Mouse (Mus musculus) right cerebral cortex, adult 18-20 months (tissue): ENCODE results near the gene Pdik1l.
"Not testable (repeated sequence)": the region's sequence is repeated elsewhere in the genome, so short reads cannot be mapped to it uniquely, and the experiment has no call there.

Experiments
- DNase-seq: peaks from one replicate; pipeline ENCODE4 v3.0.0; 2022; ENCODE audit warnings: mixed read lengths

Gene Pdik1l

DNA sequence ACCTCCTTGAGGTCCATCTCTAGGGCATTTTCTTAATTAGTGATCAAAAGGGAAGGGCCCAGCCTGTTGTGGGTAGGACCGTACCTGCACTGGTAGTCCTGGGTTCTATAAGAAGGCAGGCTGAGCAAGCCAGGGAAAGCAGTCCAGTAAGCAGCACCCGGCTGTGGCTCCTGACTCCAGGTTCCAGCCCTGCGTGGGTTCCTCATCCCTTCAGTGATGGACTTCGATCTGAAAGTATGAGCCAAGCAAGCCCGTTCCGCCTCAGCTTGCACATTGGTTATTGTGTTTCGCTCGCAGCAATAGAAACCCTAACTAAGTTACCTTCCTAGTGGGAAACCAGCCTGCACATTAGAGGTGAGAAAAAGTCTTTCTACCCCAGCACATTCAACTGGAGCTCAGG lies 9.7 kb upstream of the Pdik1l start:
- DNase-seq: no peak

GRCm38 (mm10) chr4:134296523-134296922 lies 8.8 kb upstream of the Pdik1l start:
- DNase-seq: no peak

DNA sequence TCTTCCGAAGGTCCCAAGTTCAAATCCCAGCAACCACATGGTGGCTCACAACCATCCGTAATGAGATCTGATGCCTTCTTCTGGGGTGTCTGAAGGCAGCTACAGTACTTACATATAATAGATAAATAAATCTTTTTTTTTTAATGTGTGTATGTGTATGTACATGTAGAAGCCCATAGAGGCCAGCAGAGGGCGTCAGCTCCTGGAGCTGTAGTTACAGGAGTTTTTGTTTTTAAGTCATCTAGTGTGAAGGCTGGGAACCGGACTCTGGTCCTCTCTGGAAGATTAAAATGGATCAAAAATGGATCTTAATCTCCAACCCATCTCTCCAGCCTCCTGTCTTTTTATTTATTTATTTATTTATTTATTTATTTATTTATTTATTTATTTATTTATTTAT lies 8.4 kb upstream of the Pdik1l start:
- not testable (repeated sequence) for DNase-seq

DNA sequence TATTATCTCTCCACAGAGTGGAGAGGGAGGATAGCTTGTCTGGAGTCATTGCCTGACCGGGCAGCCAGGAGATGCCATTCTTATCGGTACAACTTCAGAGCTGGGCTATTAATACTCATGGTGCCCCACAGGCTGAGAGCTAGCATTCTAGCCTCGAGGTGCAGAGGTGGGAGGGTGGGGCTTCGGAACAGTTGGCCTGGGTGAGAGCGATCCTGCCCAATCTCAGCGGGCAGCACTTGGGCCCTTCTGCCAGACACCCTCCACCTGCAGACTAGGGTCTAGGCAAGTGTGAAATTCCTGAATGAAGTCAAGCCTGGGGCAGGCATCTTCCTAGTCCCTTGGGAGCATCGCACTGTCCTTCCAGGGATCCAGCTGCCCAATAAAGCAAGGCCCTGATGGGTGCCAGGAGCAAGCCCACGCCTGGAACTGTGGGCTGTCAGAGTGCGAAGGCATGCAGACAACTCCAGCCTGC lies 6.0 kb upstream of the Pdik1l start:
- DNase-seq: no peak

GRCm38 (mm10) chr4:134293061-134293691 lies 5.5 kb upstream of the Pdik1l start:
- no peak for DNase-seq

GRCm38 (mm10) chr4:134292067-134292466 lies 4.4 kb upstream of the Pdik1l start:
- peak; percentile 36 for DNase-seq

DNA sequence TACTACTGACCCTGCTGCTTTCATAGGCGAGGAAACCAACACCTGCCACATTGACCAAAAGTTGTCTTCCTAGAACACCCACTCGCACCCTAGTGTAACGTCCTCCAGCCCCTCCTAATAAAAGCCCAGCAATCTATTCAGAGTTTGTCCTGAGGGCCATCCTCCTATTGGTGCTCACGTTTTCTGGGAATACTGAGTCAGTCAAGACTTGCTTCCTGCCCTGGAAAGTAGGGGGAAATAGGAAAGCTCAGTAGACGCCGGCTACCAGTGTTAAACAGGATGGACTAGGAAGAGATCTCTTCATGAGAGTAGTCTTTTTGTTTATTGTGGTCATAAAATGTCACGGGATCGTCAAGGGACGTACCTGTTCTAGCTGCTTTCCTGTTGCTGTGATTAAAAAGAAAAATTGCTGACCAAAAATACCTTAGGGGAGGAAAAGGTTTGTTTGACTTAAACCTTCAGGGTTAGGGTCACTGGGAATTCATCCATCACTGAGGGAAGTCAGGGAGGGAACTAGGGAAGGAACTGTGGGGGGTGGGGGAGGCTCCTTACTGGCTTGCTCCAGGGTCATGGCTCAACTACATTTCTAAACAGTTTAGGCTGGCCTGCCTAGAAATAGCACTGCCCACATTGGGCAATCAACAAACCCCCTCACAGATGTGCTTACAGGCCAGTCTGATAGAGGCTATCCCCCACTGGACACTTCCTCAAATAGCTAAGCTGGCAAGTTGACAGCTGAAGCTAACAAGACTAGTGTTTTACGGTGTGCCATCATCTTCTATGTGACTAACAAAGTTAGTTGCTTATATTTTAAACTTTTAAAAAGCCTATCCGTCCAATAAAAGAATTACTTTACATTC lies 932 bp upstream of the Pdik1l start:
- DNase-seq: no peak

DNA sequence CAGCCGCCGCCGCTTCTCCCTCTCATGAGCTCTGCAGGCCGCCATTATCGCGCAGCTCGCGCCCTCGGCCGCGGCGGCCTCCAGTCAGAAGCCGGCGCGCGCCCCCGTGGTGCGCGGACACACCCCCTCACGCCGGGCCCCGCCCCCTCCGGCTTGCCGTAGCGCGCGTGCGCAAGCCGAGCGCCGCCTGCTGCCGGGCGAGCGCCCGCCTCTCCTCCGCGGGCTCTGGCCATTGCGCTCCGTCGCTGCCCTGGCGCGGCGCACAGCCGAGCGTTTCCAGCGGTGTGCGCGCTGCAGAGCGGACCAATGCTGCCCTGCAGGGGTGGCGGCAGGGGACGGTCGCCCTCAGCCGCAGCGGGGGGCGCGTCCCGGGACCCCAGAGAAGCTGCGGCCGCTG lies 529 bp downstream of the Pdik1l start:
- peak; percentile 96 for DNase-seq

- DNase-seq: peak; percentile 23
Observed at GRCm38 (mm10) chr4:134286226-134287167, 1.2 kb downstream of the Pdik1l start.

GRCm38 (mm10) chr4:134284942-134285341 lies 2.8 kb downstream of the Pdik1l start:
- DNase-seq: no peak

- DNase-seq: no peak
Observed at GRCm38 (mm10) chr4:134273417-134274345, 14.0 kb downstream of the Pdik1l start.

- DNase-seq: no peak
Observed at GRCm38 (mm10) chr4:134272731-134273416, 14.8 kb downstream of the Pdik1l start.

DNA sequence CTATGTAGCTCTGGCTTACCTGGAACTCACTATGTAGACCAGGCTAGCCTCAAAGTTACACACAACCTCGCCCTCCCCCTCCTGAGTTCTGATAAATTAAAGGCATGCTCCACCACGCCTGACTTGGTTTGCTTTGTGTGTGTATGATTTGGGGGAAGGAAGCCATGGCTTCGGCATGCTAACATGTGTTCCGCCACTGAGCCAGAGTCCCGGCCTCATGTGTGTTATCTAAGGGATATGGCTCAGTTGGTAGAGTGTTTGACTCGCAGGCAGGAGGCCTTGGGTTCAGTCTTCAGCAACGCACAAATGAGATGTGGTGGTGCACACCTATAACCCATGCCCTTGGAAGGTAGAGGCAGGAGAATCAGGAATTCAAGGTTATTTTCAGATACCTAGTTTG lies 15.7 kb downstream of the Pdik1l start:
- no peak for DNase-seq

GRCm38 (mm10) chr4:134269622-134270021 lies 18.1 kb downstream of the Pdik1l start:
- not testable (repeated sequence) for DNase-seq

DNA sequence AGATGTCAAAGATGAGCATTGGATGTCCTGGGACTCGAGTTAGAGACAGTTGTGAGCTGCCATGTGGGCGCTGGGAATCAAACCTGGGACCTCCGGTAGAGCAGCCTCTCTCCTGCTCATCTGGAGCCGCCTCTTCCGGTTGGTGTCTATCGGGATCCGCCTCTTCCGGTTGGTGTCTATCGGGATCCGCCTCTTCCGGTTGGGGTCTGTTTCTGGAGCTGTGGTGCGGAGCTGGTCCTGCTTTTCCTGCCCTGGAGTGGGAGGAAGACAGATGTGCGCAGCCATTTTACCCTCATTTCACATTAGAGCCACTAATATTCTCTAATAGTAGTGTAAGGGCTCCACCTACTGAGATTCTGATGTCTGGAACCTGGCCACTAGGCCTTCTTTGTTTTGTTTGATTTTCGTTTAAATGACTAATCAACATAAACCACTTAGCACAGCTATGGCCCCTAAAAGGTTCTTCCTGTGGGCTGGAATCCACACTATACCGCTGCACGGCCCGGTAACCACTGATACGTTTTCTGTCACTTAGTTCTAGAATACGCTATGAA lies 19.5 kb downstream of the Pdik1l start:
- no peak for DNase-seq

DNA sequence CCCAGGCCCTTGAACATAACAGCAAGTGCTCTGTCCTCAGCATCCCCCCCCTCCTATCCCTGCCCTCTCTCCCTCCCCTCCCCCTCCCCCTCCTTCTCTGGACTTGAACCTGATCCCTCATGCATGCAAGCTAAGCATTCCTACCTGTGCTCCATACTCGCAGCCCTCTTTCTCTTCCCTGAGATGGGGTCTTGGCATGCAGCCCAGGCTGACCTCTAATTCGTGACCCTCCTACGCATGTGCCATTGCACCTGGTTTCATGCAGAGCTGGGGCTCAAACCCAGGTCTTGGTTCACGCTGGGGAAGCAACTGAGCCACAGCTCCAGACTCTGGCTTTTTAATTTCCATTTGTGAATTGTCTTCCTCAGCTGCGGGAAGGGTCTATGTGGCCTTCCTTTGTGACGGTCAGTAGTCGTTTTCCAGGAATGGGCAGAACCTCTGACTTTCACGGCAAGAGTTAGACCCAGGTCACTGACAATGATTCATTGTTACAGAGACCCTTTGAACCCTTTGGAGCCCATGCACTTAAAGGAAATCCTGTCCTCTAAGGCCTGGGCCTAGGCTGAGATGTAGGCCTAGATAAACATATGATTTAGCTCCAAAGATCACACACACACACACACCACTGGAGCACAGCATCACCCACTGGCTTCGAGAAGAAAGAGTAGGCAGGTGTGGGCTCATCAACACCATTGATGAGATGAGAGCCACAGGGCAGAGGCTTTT lies 21.7 kb downstream of the Pdik1l start:
- DNase-seq: no peak

DNA sequence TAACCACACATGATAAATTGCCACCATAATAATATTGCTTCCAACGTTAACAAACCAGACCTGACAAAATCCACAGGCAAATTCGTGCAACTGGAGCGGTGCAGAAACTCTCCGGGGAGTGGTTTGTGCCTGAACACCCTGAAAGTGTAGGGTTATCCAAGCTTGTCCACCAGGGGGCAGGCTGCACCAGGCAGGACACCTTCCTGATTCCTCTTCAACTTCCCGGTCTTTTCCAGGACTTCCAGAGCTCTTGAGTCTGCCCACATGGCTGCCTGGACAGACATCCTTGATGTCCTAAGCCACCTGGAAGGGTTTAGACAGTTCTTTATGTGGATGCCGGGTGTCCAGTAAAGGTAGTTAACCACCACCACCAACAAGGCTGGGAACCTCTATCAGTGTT lies 24.5 kb downstream of the Pdik1l start:
- peak; percentile 38 for DNase-seq

DNA sequence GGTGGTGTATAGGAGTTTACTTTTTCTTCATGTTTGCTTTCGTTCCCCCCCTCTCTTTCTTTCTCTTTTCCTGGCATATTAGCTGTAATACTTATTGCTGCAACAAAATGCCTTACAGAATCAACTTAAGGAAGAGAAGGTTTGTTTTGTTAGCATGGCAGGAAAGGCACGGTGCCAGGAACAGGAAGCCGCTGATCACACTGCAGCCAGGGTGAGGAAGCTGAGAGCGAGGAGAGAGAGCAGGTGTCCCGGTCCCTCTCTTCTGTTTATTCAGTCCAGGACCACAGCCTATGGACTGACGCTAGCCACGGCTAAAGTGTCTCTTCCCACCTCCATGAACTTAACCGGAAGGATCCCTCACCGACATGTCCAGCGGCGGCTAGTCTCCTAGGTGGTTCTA lies 29.3 kb downstream of the Pdik1l start:
- no peak for DNase-seq

DNA sequence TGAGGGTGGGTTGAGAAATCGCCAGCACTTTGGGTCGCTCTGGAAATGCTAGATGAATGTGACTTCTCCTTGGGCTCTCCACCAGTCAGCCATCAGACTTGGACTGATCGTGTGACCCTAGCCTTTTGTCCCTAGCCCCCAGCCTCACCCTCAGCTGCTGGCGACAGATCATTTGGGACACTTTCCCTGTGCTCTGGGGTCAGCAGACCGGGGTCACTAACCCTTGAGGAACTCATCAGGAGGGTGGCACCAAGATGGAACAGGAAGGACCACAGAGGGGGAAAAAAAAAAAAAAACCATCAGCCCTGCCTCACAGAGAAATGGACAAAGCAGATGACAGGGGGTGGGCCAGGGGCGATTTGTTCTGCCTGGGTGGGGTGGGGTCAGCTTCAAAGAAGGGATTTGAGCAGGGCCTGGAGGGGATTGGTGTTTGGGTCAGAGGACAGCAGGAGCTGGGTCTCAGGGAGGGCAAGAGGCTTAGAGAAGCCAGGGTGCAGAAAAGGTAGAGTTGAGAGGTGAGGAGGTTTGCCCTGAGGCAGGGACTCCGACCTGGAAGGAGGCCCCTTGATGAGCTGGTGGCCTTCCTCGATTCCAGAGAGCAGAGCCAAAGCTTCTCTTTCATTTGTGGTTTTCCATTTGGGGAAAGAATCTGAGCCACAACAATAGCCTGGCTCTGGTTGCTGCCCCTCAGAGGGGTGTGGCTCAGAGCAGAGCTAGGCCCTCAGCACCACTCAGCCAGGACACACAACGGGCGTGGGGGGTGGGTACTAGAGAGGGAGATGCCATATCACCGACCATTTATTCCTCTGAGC lies 30.3 kb downstream of the Pdik1l start:
- no peak for DNase-seq
